Mouse (Mus musculus) small intestine, adult 2 months (tissue): Measurements from ENCODE around the gene Dgkh.

Source experiments
- CTCF ChIP-seq: fragments of 200-500 bp; IDR thresholded peaks from 2 replicates; pipeline ENCODE4 v1.5.1; 2012; ENCODE audit warnings: low read depth, mild to moderate bottlenecking, control low read depth, inconsistent platforms, low read length, moderate library complexity, mixed read lengths; ENCODE audit not compliant: insufficient replicate concordance, insufficient read length; ENCODE audit errors: extremely low read depth
- POLR2A ChIP-seq: fragments of 200-500 bp; IDR thresholded peaks from 2 replicates; pipeline ENCODE4 v1.6.1; 2012; ENCODE audit warnings: low read depth, mild to moderate bottlenecking, control low read depth, inconsistent platforms, low read length, moderate library complexity

GRCm38 (mm10) chr14:78568410-78568809 lies 164.2 kb downstream of the Dgkh start:
- TF ChIP-seq CTCF (no peak), POLR2A (no peak)
